Mouse (Mus musculus) lung, adult 2 months (tissue): Measurements from ENCODE around the gene Ifnlr1.

Experiments
- CTCF ChIP-seq: fragments of 200-500 bp; IDR thresholded peaks from 2 replicates; pipeline ENCODE4 v1.5.1; 2011; ENCODE audit warnings: mild to moderate bottlenecking, low read length, control low read depth; ENCODE audit not compliant: insufficient read depth
- POLR2A ChIP-seq: fragments of 200-500 bp; IDR thresholded peaks from 2 replicates; pipeline ENCODE4 v1.6.1; 2011; ENCODE audit warnings: low read depth, mild to moderate bottlenecking, control low read depth, low read length, borderline replicate concordance; ENCODE audit errors: extremely low read depth

GRCm38 (mm10) chr4:135679316-135679715, 6.8 kb upstream of the Ifnlr1 start:
- TF ChIP-seq CTCF, result no peak
- no peak for TF ChIP-seq POLR2A
